Mouse (Mus musculus) ES-CJ7 (cell line): ENCODE measurements at regions not wholly inside any gene's neighbourhood (a gene's known extent, or its start where the extent isn't known, plus 50 kb on each side); places are given as distances from the start of the nearest gene placed in this dataset.

Experiments
- DNase-seq: peaks from one replicate; pipeline ENCODE4 v3.0.0; 2011; ENCODE audit warnings: low read depth, low spot score

DNA sequence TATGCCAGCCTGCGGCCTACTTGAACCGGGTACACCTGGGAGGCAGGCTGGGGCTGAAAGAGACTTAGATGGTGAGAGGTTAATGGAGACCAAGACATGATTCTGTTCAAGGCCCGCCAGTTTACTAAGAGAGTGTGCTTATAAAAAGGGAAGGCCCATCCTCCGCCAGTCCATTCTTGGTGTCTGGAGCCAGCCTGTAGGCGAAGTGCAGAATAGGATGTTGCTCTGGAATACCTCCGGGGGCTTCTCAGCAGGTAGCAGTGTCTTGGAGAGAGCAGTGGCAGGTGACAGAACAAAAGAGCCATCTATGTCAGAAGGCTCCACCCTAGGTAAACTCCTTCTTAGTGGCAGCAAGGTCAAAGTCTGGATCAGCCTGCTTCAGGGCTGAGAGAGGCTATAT is 347.8 kb downstream of the Rdh14 start:
- peak; percentile 85 for DNase-seq
